Mouse (Mus musculus): ENCODE results near the gene Ahdc1.

- TF ChIP-seq CTCF (conservative IDR thresholded peaks at IDR 0.05; ENCODE audit: low read length) (no peak), POU5F1 (IDR thresholded peaks at IDR 0.05; ENCODE audit: borderline replicate concordance, low read length) (no peak), NANOG (IDR thresholded peaks at IDR 0.05; ENCODE audit: borderline replicate concordance, low read length) (no peak)
Observed at GRCm38 (mm10) chr4:132963436-132963835, 47.6 kb upstream of the Ahdc1 start.

All from E14TG2a.4 (cell line).